Mouse (Mus musculus): ENCODE data around the gene Stap1.

The Stap1 gene

GRCm38 (mm10) chr5:86128749-86129148 is 57.2 kb downstream of the Stap1 start:
- no peak for DNase-seq (ENCODE audit: low spot score in 2 of 2)

- no peak for DNase-seq (ENCODE audit: low spot score in 2 of 2)
These were observed 58.3 kb downstream of the Stap1 start for GRCm38 (mm10) chr5:86129828-86130227.
